Mouse (Mus musculus) telencephalon, adult 2 months (tissue): ENCODE data around the gene Ugt2b38.
"Not testable (repeated sequence)": the region's sequence is repeated elsewhere in the genome, so short reads cannot be mapped to it uniquely, and the experiment has no call there.

Source experiments
- DNase-seq: peaks from one replicate; pipeline ENCODE4 v3.0.0-alpha.2; 2011; ENCODE audit warnings: low read depth, low spot score

The Ugt2b38 gene

GRCm38 (mm10) chr5:87424041-87424440 is at the start of gene Ugt2b38:
Gene Ugt2b38, minus strand, starts transcription at chr5:87424203.
- DNase-seq, result not testable (repeated sequence)

GRCm38 (mm10) chr5:87458810-87459209 is 34.8 kb upstream of the Ugt2b38 start:
- DNase-seq, result no peak

DNA sequence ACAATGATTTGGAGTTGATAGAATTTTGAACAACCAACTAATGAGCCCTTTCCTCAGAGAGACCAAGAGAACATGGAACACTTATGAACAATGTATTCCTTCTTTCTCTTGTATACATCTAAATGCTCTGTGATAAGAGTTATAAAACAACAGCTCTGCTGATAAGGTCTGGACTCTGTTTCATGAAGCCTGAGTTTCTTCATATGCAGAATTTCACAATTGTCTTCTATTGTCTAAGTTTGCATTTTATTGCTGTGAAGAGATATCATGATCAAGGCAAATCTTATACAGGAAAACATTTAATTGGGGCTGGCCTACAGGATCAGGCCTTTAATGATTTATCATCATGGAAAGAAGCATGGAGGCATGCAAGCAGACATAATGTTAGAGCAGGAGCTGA is 33.7 kb upstream of the Ugt2b38 start:
- DNase-seq, result no peak

- no peak for DNase-seq
These were observed 32.3 kb upstream of the Ugt2b38 start for GRCm38 (mm10) chr5:87456216-87456850.

GRCm38 (mm10) chr5:87455519-87455918 is 31.5 kb upstream of the Ugt2b38 start:
- no peak for DNase-seq

DNA sequence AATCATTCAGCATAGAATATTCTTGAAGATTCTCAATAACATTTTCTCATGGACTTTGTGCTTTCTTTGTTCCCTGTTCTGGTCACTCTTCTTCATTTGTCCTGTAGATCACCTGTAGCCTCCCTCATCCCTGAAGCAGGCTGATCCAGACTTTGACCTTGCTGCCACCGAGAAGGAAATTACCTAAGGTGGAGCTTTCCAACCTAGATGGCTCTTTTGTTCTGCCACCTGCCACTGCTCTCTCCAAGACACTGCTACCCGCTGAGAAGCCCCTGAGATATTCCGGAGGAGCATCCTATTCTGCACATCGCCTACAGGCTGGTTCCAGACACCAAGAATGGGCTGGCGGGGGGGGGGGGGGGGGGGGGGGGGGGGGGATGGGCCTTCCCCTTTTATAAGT is 28.5 kb upstream of the Ugt2b38 start:
- DNase-seq, result not testable (repeated sequence)

DNA sequence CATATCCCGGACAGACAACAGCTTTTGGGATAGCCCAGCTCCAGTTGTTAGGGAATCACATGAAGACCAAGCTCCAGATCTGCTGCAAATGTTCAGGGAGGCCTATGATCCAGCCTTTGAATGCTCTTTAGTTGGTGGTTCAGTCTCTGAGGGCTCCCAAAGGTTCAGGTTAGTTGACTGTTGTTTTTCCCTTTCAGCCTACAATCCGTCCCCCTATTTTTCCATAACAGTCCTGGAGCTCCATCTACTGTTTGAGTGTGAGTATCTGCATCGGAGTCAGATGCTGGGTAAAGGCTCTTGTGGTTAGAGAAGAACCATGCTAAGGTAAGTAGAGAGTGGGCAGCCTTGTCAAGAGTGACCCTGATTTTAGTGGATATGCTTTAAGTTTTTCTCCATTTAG is 12.3 kb upstream of the Ugt2b38 start:
- no peak for DNase-seq

- no peak for DNase-seq
These were observed 1.7 kb upstream of the Ugt2b38 start for GRCm38 (mm10) chr5:87425676-87426075.

DNA sequence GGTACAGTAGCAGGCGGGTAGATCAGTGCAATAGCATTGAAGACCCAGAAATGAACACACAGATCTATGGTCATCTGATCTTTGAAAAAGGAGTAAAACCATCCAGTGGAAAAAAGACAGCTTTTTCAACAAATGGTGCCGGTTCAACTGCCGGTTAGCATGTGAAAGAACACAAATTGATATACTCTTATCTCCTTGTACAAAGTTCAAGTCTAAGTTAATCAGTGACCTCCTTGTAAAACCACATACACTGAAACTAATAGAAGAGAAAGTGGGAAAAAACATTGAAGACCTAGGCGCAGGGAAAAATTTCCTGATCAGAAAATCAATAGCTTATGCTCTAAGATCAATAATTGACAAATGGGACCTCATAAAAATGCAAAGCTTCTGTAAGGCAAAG is 27.0 kb downstream of the Ugt2b38 start:
- no peak for DNase-seq

- DNase-seq, result no peak
These were observed 33.2 kb downstream of the Ugt2b38 start for GRCm38 (mm10) chr5:87390818-87391217.

- no peak for DNase-seq
These were observed 43.8 kb downstream of the Ugt2b38 start for GRCm38 (mm10) chr5:87380234-87380633.

DNA sequence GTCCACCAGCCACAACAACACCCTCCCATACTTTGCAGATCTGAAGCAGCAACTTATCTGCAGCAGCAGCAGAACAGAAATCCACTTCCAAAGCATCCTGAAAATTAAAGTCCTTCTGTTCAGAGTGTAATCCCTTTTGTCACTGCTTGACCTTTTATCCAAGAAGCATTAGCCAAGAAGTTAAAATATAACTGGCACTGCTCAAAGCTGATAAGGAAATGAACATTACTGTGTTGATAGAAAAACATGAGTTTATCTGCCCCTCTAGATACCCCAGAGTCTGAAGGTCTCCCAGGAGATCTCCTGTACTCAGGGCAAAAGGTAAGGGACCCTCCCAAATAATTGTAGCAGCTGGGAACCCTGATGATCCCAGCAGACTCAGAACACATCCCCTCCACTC is 44.2 kb downstream of the Ugt2b38 start:
- DNase-seq, result no peak

GRCm38 (mm10) chr5:87375874-87376383 is 48.1 kb downstream of the Ugt2b38 start:
- no peak for DNase-seq

DNA sequence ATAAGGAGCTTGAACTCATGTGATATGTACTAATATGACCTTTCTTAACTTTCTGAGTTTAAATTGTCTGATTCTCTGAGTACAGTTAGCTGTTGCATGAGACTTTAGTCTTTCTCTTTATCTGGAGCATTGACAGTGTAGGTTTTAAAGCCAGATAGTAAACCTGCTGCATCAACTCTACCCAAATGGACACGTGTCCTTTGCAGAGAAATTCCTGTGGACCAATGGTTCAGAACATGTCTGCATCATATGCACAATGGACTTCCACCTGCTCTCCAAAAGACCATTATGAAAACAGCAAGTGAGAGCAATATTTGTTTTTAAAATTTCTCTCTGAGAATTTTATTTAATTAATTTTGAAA is 50.5 kb downstream of the Ugt2b38 start:
- no peak for DNase-seq

- not testable (repeated sequence) for DNase-seq
These were observed 51.1 kb downstream of the Ugt2b38 start for GRCm38 (mm10) chr5:87372788-87373501.
